Mouse (Mus musculus): ENCODE data around the gene Yeats2. TPM values are rescaled to one million over a fixed set of nuclear protein-coding genes. Genes with fewer than 3 reads are reported as not detected.

Gene Yeats2
- polyA plus RNA-seq, 1 experiment from 2014 or later: 24.7 TPM

DNA sequence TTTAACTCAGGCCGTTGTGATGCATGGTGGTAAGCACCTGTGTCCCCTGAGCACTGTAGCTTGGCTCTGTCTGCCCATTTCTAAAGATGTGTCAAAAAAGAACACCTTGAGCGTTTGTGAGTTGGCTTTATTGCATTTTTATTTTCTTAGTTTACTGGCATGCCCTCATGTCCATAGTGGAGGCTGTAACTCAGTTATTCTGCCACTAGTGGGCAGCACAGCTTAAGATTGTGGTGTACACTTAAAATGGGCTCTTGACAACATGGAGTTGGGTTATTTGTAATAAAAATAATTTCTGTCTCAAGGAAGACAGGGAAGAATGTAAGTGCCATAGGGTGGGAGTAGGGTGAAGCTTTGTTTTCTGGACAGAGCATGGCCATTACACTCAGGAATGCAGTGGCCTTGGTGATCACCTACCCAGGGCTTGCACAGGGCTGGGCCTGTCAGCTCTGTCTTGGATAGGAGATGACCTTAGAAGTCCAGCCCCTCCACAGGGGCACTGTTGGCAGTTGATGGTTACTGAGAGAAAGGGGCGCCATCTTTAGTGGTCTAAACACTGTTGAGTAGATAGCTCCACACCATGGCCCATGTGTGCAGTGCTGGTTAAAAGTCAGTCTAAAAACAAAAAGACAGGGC lies 72.8 kb downstream of the Yeats2 start:
- no peaks in the 10 kb centered on the region for H3K27me3 ChIP-seq (ENCODE audit: control insufficient read depth, insufficient read depth, low read length)
- no peak overlapping the region for H3K9ac ChIP-seq
- H3K4me2 ChIP-seq (replicated peaks): no peak overlapping the region
- H3K36me3 ChIP-seq (replicated peaks; ENCODE audit: control insufficient read depth, insufficient read depth): peaks cover 96% of the 10 kb centered on the region
- no peaks in the 10 kb centered on the region for H3K4me1 ChIP-seq (replicated peaks; ENCODE audit: control insufficient read depth, insufficient read depth, low read length)
- H3K4me3 ChIP-seq (replicated peaks; ENCODE audit: low read length): no peak overlapping the region
- ATAC-seq (ENCODE audit: low FRiP score) (0 out of 2 replicates have a peak, but pooled peaks have one; percentile 21), DNase-seq (ENCODE audit: low spot score) (peak; percentile 70)
- 94% methylated on average over 3 of the region's 3 CpGs for WGBS
- no peak overlapping the region for H3K27ac ChIP-seq
- H3K9me3 ChIP-seq (ENCODE audit: control insufficient read depth, low read length): no peaks in the 10 kb centered on the region

DNA sequence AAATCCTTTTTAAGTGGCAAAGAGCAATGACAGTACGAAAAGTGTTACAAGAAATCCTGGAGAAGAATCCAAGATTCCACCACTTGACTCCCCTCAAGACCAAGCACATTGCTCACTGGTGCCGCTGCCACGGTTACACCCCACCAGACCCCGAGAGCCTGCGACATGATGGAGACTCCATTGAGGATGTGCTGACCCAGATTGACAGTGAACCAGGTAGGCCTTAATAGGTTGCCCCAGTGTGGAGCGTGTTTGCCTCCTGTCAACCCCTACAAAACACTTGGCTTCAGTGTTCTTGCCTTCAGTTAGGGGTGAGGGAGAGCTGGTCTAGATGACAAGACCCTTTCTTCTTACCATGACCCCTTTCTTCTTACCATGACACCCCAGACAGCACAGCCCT lies 81.9 kb downstream of the Yeats2 start:
- 98% methylated on average over 6 of the region's 6 CpGs for WGBS
- no peak overlapping the region for H3K4me3 ChIP-seq (replicated peaks; ENCODE audit: low read length)
- H3K27ac ChIP-seq: no peak overlapping the region
- no peak overlapping the region for H3K4me2 ChIP-seq (replicated peaks)
- no peak overlapping the region for H3K9ac ChIP-seq
- no peaks in the 10 kb centered on the region for H3K27me3 ChIP-seq (ENCODE audit: control insufficient read depth, insufficient read depth, low read length)
- no peak for DNase-seq (ENCODE audit: low spot score)
- no peaks in the 10 kb centered on the region for H3K9me3 ChIP-seq (ENCODE audit: control insufficient read depth, low read length)
- no peaks in the 10 kb centered on the region for H3K4me1 ChIP-seq (replicated peaks; ENCODE audit: control insufficient read depth, insufficient read depth, low read length)
- no peak for ATAC-seq (ENCODE audit: low FRiP score)
- peaks cover 89% of the 10 kb centered on the region for H3K36me3 ChIP-seq (replicated peaks; ENCODE audit: control insufficient read depth, insufficient read depth)

DNA sequence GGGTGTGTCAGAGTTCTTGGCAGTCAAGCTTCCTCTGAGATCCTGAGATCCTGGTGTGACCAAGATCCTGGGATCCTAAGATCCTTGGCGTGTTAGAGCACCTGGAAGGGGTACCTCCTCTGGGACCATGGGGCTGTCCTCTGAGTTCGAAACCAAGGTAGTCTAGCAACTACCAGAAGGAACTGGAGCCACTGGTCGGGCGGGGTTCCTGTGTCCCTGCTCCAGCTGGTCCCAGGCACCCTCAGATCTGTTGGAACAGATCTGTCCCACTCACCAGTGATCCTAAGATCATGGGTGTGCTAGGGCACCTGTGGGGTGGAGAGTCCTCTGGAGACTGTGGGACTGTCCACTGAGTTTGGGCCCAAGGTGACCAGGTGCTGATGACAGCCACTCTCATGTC lies 85.8 kb downstream of the Yeats2 start:
- no peaks in the 10 kb centered on the region for H3K27me3 ChIP-seq (ENCODE audit: control insufficient read depth, insufficient read depth, low read length)
- 97% methylated on average over 4 of the region's 4 CpGs for WGBS
- H3K36me3 ChIP-seq (replicated peaks; ENCODE audit: control insufficient read depth, insufficient read depth): peaks cover 89% of the 10 kb centered on the region

DNA sequence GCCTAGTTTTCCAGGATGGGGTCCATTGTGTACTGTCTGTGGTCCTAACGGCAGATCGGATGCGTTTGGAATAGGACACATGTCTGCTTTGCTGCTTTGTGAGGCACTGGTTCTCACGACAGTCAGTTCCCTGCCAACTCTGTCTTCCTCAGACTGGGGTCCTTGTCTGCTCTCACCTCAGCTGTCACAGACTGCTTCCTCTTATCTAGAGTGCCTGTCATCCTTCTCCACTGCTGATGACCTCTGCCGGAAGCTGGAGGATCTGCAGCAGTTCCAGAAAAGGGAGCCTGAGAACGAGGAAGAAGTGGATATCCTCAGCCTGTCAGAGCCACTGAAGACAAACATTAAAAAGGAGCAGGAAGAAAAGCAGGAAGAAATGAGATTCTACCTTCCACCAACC lies 86.6 kb downstream of the Yeats2 start:
- Histone ChIP-seq H3K4me3 (replicated peaks; ENCODE audit: low read length) (no peak overlapping the region), H3K36me3 (replicated peaks; ENCODE audit: control insufficient read depth, insufficient read depth) (peaks cover 87% of the 10 kb centered on the region), H3K27ac (no peak overlapping the region), H3K9me3 (ENCODE audit: control insufficient read depth, low read length) (no peaks in the 10 kb centered on the region), H3K4me1 (replicated peaks; ENCODE audit: control insufficient read depth, insufficient read depth, low read length) (no peaks in the 10 kb centered on the region), H3K27me3 (ENCODE audit: control insufficient read depth, insufficient read depth, low read length) (no peaks in the 10 kb centered on the region), H3K4me2 (replicated peaks) (no peak overlapping the region), H3K9ac (no peak overlapping the region)
- ATAC-seq (ENCODE audit: low FRiP score) (no peak), DNase-seq (ENCODE audit: low spot score) (no peak)
- WGBS: 87% methylated on average over 6 of the region's 6 CpGs

More for the DNA sequence above, 85.8 kb downstream of the Yeats2 start:
- H3K4me3 ChIP-seq (replicated peaks; ENCODE audit: low read length): no peak overlapping the region
- no peak for DNase-seq (ENCODE audit: low spot score)
- H3K4me2 ChIP-seq (replicated peaks): no peak overlapping the region
- no peaks in the 10 kb centered on the region for H3K9me3 ChIP-seq (ENCODE audit: control insufficient read depth, low read length)
- H3K27ac ChIP-seq: no peak overlapping the region
- no peaks in the 10 kb centered on the region for H3K4me1 ChIP-seq (replicated peaks; ENCODE audit: control insufficient read depth, insufficient read depth, low read length)
- ATAC-seq (ENCODE audit: low FRiP score): no peak
- no peak overlapping the region for H3K9ac ChIP-seq

DNA sequence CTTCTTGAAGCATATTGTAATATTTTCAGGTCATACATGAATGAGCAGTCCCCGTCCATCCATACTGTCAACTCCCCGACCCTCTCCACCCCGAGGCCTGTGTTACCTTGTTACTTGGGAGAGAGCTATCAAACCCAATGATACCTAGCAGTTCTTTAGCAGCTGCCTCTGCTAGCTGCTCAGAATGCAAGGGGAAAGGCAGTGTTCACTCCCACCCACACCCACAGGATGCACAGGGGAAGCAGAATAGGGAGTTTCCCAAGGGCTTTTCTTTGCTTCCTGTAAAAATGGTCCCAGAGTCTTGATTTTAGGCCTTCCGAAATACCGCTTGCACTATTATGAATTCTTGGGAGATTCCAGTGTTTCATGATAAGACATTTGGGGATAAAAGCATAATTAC lies 87.3 kb downstream of the Yeats2 start:
- no peak for ATAC-seq (ENCODE audit: low FRiP score)
- Histone ChIP-seq H3K27ac (no peak overlapping the region), H3K27me3 (ENCODE audit: control insufficient read depth, insufficient read depth, low read length) (no peaks in the 10 kb centered on the region), H3K9ac (no peak overlapping the region), H3K4me2 (replicated peaks) (no peak overlapping the region), H3K4me3 (replicated peaks; ENCODE audit: low read length) (no peak overlapping the region), H3K4me1 (replicated peaks; ENCODE audit: control insufficient read depth, insufficient read depth, low read length) (no peaks in the 10 kb centered on the region), H3K9me3 (ENCODE audit: control insufficient read depth, low read length) (no peaks in the 10 kb centered on the region), H3K36me3 (replicated peaks; ENCODE audit: control insufficient read depth, insufficient read depth) (peaks cover 86% of the 10 kb centered on the region)
- no peak for DNase-seq (ENCODE audit: low spot score)
- 94% methylated on average over 5 of the region's 5 CpGs for WGBS

DNA sequence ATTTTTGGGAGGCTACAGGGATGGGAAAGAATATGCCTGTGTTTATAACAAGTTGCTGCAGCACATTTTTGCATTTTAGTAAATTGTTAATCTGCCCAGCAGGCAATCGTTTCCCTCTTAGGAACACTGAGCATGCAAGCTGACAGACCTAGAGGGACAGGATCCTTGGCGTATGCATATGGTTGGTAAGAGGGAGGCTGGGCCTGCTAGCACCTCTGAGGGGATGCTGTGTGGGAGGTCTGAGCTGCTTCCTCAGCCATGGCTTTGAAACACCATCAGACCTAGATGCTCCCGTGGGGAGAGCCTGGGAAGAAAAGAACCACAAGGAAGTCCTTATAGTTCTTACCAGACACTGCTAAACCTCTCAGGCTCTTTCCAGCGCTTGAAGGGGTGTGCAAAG lies 93.5 kb downstream of the Yeats2 start:
- ATAC-seq (ENCODE audit: low FRiP score) (no peak), DNase-seq (ENCODE audit: low spot score) (no peak)
- Histone ChIP-seq H3K9ac (no peak overlapping the region), H3K27ac (no peak overlapping the region), H3K4me3 (replicated peaks; ENCODE audit: low read length) (no peak overlapping the region), H3K4me2 (replicated peaks) (no peak overlapping the region), H3K4me1 (replicated peaks; ENCODE audit: control insufficient read depth, insufficient read depth, low read length) (no peaks in the 10 kb centered on the region), H3K9me3 (ENCODE audit: control insufficient read depth, low read length) (no peaks in the 10 kb centered on the region), H3K36me3 (replicated peaks; ENCODE audit: control insufficient read depth, insufficient read depth) (peaks cover 38% of the 10 kb centered on the region), H3K27me3 (ENCODE audit: control insufficient read depth, insufficient read depth, low read length) (no peaks in the 10 kb centered on the region)
- 73% methylated on average over 4 of the region's 4 CpGs for WGBS

DNA sequence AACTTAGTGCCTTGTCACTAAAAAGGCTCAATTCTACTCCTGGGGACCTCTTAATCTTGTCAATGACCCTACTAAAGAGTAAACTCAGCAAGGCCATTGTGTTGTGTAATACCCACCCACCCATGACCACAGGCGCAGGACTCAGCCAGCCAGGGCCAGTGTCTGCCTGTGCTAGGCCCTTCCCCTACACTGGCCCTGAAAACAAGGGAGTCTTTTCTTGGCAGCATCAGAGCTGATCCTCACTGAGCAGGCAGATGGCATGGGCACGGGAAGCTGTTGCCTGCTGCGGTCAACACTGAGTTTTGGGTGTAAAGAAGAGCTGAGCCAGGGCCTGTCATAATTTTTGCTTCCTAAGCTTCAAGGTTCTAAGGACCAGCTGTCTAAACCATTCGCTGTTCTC lies 96.6 kb downstream of the Yeats2 start:
- H3K36me3 ChIP-seq (replicated peaks; ENCODE audit: control insufficient read depth, insufficient read depth): peaks cover 11% of the 10 kb centered on the region
- no peak overlapping the region for H3K27ac ChIP-seq
- WGBS: 49% methylated on average over 4 of the region's 4 CpGs
- DNase-seq (ENCODE audit: low spot score): no peak
- peak; percentile 25; the same call in 1 of the 2 replicates for ATAC-seq (ENCODE audit: low FRiP score)
- H3K9me3 ChIP-seq (ENCODE audit: control insufficient read depth, low read length): no peaks in the 10 kb centered on the region
- H3K27me3 ChIP-seq (ENCODE audit: control insufficient read depth, insufficient read depth, low read length): no peaks in the 10 kb centered on the region
- H3K4me1 ChIP-seq (replicated peaks; ENCODE audit: control insufficient read depth, insufficient read depth, low read length): peaks cover 7% of the 10 kb centered on the region
- no peak overlapping the region for H3K4me2 ChIP-seq (replicated peaks)
- no peak overlapping the region for H3K4me3 ChIP-seq (replicated peaks; ENCODE audit: low read length)
- H3K9ac ChIP-seq: no peak overlapping the region

DNA sequence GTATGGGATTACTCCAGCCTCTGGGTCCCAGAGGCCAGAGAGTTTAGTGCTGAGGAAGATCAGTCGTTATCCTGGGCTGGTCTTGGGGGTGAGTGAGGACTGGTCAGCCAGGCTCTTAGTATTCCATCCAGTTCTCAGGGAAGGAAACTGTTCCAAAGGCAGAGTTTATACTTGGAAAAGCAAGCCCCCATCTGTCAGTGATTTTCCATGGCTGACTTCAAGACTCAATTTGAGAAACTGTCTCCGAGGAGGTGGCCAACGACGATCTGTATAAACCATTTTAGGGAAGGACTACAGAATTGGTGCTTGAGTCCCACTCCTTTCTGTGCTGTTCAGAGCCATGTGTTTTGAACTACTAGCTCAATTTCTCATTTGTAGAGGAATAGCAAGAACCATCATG lies 97.8 kb downstream of the Yeats2 start:
- no peaks in the 10 kb centered on the region for H3K9me3 ChIP-seq (ENCODE audit: control insufficient read depth, low read length)
- no peak overlapping the region for H3K9ac ChIP-seq
- H3K4me2 ChIP-seq (replicated peaks): no peak overlapping the region
- no peak overlapping the region for H3K4me3 ChIP-seq (replicated peaks; ENCODE audit: low read length)
- no peaks in the 10 kb centered on the region; the same call in 1 of the 2 replicates for H3K36me3 ChIP-seq (replicated peaks; ENCODE audit: control insufficient read depth, insufficient read depth)
- ATAC-seq (ENCODE audit: low FRiP score): no peak
- 87% methylated on average over 4 of the region's 4 CpGs for WGBS
- no peak overlapping the region for H3K27ac ChIP-seq
- DNase-seq (ENCODE audit: low spot score): no peak
- H3K27me3 ChIP-seq (ENCODE audit: control insufficient read depth, insufficient read depth, low read length): no peaks in the 10 kb centered on the region
- peaks cover 7% of the 10 kb centered on the region for H3K4me1 ChIP-seq (replicated peaks; ENCODE audit: control insufficient read depth, insufficient read depth, low read length)

DNA sequence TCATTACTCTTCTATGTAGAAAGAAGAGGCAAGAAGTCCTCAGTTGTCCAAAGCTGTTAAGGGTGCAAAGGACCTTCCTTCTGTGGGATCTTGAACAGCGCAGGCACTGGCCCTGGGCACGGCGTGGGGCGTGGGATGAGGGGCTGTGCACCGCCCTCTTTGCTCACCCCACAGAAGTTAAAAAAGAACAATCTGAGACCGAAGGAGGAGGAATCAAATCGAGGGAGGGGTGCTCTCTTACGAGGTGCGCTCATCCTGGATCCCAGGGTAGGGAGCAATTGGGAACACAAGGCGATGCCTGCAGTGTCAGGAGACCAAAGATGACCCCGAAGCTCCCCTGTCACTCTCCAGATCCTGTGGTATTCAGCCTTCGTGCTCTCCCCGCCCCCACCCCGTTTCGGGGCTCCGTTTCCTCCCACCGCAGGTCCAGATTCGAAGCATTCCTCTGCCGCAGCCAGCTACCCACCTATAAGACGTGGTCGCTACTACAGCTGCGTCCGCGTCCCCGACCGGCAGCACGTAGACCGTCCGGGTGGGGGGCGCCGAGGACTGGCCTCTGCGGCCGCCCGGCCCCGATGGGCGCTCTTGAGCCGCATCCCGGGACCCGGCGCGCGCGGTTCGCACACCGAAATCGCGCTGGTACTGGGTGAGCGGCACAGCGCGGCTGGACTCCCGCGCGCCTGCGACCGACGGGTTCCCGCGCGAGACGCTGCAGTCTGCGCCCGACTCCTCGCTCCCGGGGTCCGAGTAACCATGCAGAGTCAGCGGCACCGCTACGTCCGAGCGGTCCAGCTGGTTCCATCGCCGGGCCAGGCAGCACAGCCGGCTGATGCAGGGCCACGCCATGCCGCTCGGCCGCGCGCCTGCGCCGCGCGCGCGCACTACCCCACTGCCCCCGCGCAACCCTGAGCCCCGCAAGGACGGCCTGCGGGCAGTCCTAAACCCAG lies 99.9 kb downstream of the Yeats2 start, which contains the start of gene Map6d1:
TSS of gene Map6d1 (minus strand) at position 891 of the 947 bp plus-strand sequence.
- WGBS: under 1% methylated on average over 90 of the region's 90 CpGs
- Histone ChIP-seq H3K9me3 (ENCODE audit: control insufficient read depth, low read length) (no peaks in the 10 kb centered on the region), H3K4me1 (replicated peaks; ENCODE audit: control insufficient read depth, insufficient read depth, low read length) (peaks cover 7% of the 10 kb centered on the region), H3K9ac (peak within 1 kb of the TSS; percentile 84), H3K27me3 (ENCODE audit: control insufficient read depth, insufficient read depth, low read length) (no peaks in the 10 kb centered on the region), H3K36me3 (replicated peaks; ENCODE audit: control insufficient read depth, insufficient read depth) (no peaks in the 10 kb centered on the region; the same call in 1 of the 2 replicates), H3K4me3 (replicated peaks; ENCODE audit: low read length) (peak within 1 kb of the TSS; percentile 83), H3K27ac (peak within 1 kb of the TSS; percentile 80), H3K4me2 (replicated peaks) (peak within 1 kb of the TSS; percentile 78)
- DNase-seq (ENCODE audit: low spot score) (peak; percentile 70), ATAC-seq (ENCODE audit: low FRiP score) (peak; percentile 87)
